Mouse (Mus musculus): ENCODE measurements around the gene Lpar2.

- no peak for TF ChIP-seq MYOD1 (IDR thresholded peaks at IDR 0.05; ENCODE audit: control insufficient read depth in 1 of 3, insufficient read length in 2 of 3, low read depth in 2 of 3)
- no peak for TF ChIP-seq TCF12 (IDR thresholded peaks at IDR 0.05; ENCODE audit: insufficient read depth, poor library complexity, severe bottlenecking)
- no peak for TF ChIP-seq POLR2A (IDR thresholded peaks at IDR 0.05; ENCODE audit: insufficient read length, low read depth)
- no peak for TF ChIP-seq TCF3 (IDR thresholded peaks at IDR 0.05; ENCODE audit: insufficient read length, low read depth)
- no peak for TF ChIP-seq USF1 (IDR thresholded peaks at IDR 0.05; ENCODE audit: low read depth)
- TF ChIP-seq MYOG (IDR thresholded peaks at IDR 0.05; ENCODE audit: control insufficient read depth in 1 of 3, insufficient read depth in 1 of 3, insufficient read length in 2 of 3, low read depth in 2 of 3) = no peak
Observed at GRCm38 (mm10) chr8:69807236-69807635, 15.0 kb upstream of the Lpar2 start.
